Mouse (Mus musculus) stomach, embryonic 15.5 days (tissue): ENCODE results near the gene 6330403K07Rik. TPM values are rescaled to one million over a fixed set of nuclear protein-coding genes. Genes with fewer than 3 reads are reported as not detected.

Source experiments
- ATAC-seq: fragments of 200-750 bp; cut with Nextera tagmentation; 2 replicates; pipeline ENCODE4 v1.8.0; 2017; ENCODE audit warnings: low read depth, moderate number of reproducible peaks, moderate TSS enrichment; ENCODE audit not compliant: insufficient read depth, low FRiP score
- H3K27ac ChIP-seq: fragments of 300-500 bp; sonication (generic); 2 replicates; pipeline ENCODE4 v1.5.1; 2015; ENCODE audit warnings: mild to moderate bottlenecking, inconsistent platforms
- H3K27me3 ChIP-seq: fragments of 300-500 bp; sonication (generic); replicated peaks from 2 replicates; pipeline ENCODE4 v1.6.1; 2015; ENCODE audit warnings: inconsistent platforms
- H3K36me3 ChIP-seq: fragments of 300-500 bp; sonication (generic); 2 replicates; pipeline ENCODE4 v1.6.1; 2015; ENCODE audit warnings: inconsistent platforms
- H3K4me1 ChIP-seq: fragments of 300-500 bp; sonication (generic); 2 replicates; pipeline ENCODE4 v1.6.1; 2015; ENCODE audit warnings: inconsistent platforms
- H3K4me2 ChIP-seq: fragments of 300-500 bp; sonication (generic); 2 replicates; pipeline ENCODE4 v1.6.1; 2015; ENCODE audit warnings: mild to moderate bottlenecking, inconsistent platforms
- H3K4me3 ChIP-seq: fragments of 300-500 bp; sonication (generic); replicated peaks from 2 replicates; pipeline ENCODE4 v1.5.1; 2015; ENCODE audit warnings: inconsistent platforms
- H3K9ac ChIP-seq: fragments of 300-500 bp; sonication (generic); 2 replicates; pipeline ENCODE4 v1.6.1; 2015; ENCODE audit warnings: inconsistent platforms
- H3K9me3 ChIP-seq: fragments of 300-500 bp; sonication (generic); 2 replicates; pipeline ENCODE4 v1.6.1; 2016; ENCODE audit warnings: inconsistent platforms
- WGBS: fragments of 180-500 bp; shearing (Covaris S2); methylation state at CpG from one replicate; pipeline ENCODE4 v1.1.7; 2015; 5-methylcytosine and 5-hydroxymethylcytosine counted together
- polyA plus RNA-seq: library from polyadenylated mRNA; unstranded; fragments of >200 nt; fragmentation: Nextera tagmentation; extraction: Ambion mirVana; gene quantifications from 2 replicates; pipeline ENCODE4 v1.2.1, GENCODE M21; 2015

6330403K07Rik gene
- 86.2 and 91.1 TPM in 2 replicates for polyA plus RNA-seq

GRCm38 (mm10) chr11:71033163-71033761 is at the start of gene 6330403K07Rik:
Gene 6330403K07Rik, minus strand, starts transcription at chr11:71033513.
- H3K4me3 ChIP-seq: peak within 1 kb of the TSS; percentile 56
- no peaks in the 10 kb centered on the region for H3K36me3 ChIP-seq
- peak within 1 kb of the TSS; percentile 83 for H3K27ac ChIP-seq
- no peaks in the 10 kb centered on the region for H3K9me3 ChIP-seq
- H3K9ac ChIP-seq: peak within 1 kb of the TSS; percentile 46; the same call in 1 of the 2 replicates
- peaks cover 14% of the 10 kb centered on the region for H3K4me1 ChIP-seq
- ATAC-seq: peak; percentile 93
- 0% methylated on average over 28 of the region's 31 CpGs for WGBS
- H3K27me3 ChIP-seq: no peaks in the 10 kb centered on the region
- H3K4me2 ChIP-seq: peak within 1 kb of the TSS; percentile 88

- Histone ChIP-seq H3K4me1 (no peaks in the 10 kb centered on the region), H3K27me3 (no peaks in the 10 kb centered on the region), H3K9ac (no peak overlapping the region), H3K36me3 (no peaks in the 10 kb centered on the region), H3K4me3 (no peak overlapping the region), H3K4me2 (no peak overlapping the region), H3K27ac (no peak overlapping the region), H3K9me3 (no peaks in the 10 kb centered on the region)
- no peak for ATAC-seq
- WGBS: 73% methylated on average over 1 of the region's 1 CpGs
Measured at GRCm38 (mm10) chr11:71076342-71076741, 43.0 kb upstream of the 6330403K07Rik start.

- Histone ChIP-seq H3K9me3 (no peaks in the 10 kb centered on the region), H3K4me2 (no peak overlapping the region), H3K4me1 (no peaks in the 10 kb centered on the region), H3K4me3 (no peak overlapping the region), H3K36me3 (no peaks in the 10 kb centered on the region), H3K27ac (no peak overlapping the region), H3K9ac (no peak overlapping the region), H3K27me3 (no peaks in the 10 kb centered on the region)
- no peak for ATAC-seq
- WGBS: 0% methylated on average over 1 of the region's 1 CpGs
Measured at GRCm38 (mm10) chr11:71052554-71052953, 19.2 kb upstream of the 6330403K07Rik start.

DNA sequence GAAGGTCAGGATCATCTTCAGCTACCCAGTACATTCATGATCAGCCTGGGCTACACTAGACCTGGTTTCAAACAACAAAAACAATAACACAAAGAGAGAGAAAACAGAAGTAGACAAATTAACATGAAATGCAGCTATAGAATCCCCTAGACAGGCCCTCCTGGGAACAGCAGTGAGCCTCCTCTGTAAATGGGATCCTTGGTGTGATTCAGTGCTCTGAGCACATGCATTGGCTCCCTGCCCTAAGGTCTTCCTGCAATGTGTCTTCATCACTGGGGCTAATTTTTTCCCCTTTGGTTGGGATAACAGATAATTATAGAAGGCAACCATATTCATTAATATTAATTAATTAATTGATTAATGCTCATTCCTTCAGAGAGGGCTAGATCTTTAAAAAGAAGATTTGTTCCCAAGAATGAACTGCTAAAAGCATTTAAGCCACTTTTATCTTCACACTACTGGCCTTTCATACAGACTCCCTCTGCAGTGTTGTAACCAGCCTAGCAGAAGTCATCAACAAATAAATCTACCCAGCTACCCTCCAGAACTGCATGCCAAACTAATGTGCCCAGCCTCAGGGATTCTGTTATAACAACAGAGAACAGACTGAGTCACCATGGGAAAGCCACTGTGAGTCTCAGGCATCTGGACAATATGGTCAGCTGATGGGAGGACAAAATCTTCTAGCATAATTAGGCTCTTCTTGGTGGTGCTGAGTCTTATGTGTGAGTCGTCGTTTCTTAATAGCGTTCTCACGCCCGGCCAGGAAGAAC is 6.4 kb upstream of the 6330403K07Rik start:
- H3K4me2 ChIP-seq: no peak overlapping the region
- WGBS: 94% methylated on average over 5 of the region's 5 CpGs
- H3K9ac ChIP-seq: no peak overlapping the region
- H3K9me3 ChIP-seq: no peaks in the 10 kb centered on the region
- no peaks in the 10 kb centered on the region for H3K4me1 ChIP-seq
- no peak overlapping the region for H3K27ac ChIP-seq
- ATAC-seq: no peak
- no peaks in the 10 kb centered on the region for H3K27me3 ChIP-seq
- H3K36me3 ChIP-seq: no peaks in the 10 kb centered on the region
- no peak overlapping the region for H3K4me3 ChIP-seq

GRCm38 (mm10) chr11:71032491-71033162 is 686 bp downstream of the 6330403K07Rik start:
- H3K4me2 ChIP-seq: peak overlapping the region; percentile 88
- no peaks in the 10 kb centered on the region for H3K27me3 ChIP-seq
- H3K4me1 ChIP-seq: peaks cover 14% of the 10 kb centered on the region
- H3K9ac ChIP-seq: peak overlapping the region; percentile 46; the same call in 1 of the 2 replicates
- 0 out of 2 replicates have a peak, but pooled peaks cover under 1% of the 10 kb centered on the region for H3K36me3 ChIP-seq
- H3K4me3 ChIP-seq: peak overlapping the region; percentile 56
- no peak for ATAC-seq
- WGBS: 7% methylated on average over 26 of the region's 26 CpGs
- H3K27ac ChIP-seq: peak overlapping the region; percentile 83
- H3K9me3 ChIP-seq: no peaks in the 10 kb centered on the region

DNA sequence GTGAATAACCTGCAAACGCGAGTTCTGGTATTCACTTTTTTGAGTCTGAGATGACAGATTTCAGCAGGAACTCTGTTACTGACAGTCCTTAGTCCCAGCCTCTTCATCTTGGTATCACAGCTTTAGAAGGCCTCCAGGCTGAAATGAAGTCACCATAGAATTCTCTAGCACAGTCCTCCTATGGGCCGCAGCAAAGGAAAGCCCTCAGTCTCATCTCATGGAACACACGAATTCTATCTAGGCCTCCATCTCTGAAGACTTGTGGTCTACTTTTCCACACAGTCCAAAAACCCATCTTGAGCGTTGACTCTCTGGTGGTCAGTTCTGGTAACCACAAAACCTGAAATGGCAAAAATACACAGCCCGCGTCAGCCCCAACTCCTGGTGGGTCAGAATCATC is 1.2 kb downstream of the 6330403K07Rik start:
- Histone ChIP-seq H3K9ac (no peak overlapping the region), H3K4me2 (peak overlapping the region; percentile 88), H3K27ac (peak overlapping the region; percentile 83; the same call in 1 of the 2 replicates), H3K4me3 (peak overlapping the region; percentile 56), H3K27me3 (no peaks in the 10 kb centered on the region), H3K4me1 (peaks cover 14% of the 10 kb centered on the region), H3K36me3 (0 out of 2 replicates have a peak, but pooled peaks cover 4% of the 10 kb centered on the region), H3K9me3 (no peaks in the 10 kb centered on the region)
- no peak for ATAC-seq
- WGBS: 49% methylated on average over 7 of the region's 7 CpGs

DNA sequence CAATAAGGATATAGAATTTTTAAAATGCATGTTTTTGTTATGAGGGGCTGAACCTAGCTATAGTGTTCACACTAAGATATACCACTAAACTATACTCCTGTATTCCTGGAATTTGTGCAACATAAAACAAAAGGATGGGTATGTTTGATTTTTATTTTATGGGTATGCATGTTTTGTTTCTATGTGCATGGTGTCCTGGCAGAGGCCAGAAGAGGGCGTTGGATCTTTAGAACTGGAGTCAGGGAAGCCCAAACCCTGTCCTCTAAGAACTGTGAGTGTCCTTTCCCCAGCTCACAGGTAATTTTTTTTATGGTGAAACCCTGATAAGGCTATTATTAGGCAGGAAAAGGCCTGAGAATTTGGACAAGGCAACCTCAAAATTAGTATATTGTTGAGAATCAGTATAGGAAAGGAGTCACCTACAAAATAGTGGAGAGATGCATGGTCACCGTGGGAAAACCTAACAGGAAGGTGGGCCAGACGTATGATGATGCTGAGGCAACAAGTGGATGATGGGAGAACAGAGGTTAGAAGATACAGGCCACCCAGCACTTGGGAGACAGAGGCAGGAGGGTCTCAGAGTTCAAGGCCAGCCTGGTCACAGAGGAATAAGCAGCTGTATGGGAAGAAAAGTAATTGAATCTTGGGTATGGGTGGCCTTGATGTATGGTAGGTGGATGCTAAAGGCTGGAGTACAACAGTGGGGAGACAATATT is 3.8 kb downstream of the 6330403K07Rik start:
- Histone ChIP-seq H3K27me3 (no peaks in the 10 kb centered on the region), H3K9ac (no peak overlapping the region), H3K4me1 (peaks cover 14% of the 10 kb centered on the region), H3K27ac (no peak overlapping the region), H3K4me3 (no peak overlapping the region), H3K9me3 (no peaks in the 10 kb centered on the region), H3K36me3 (peaks cover 21% of the 10 kb centered on the region), H3K4me2 (no peak overlapping the region)
- ATAC-seq: no peak
- 71% methylated on average over 3 of the region's 3 CpGs for WGBS

DNA sequence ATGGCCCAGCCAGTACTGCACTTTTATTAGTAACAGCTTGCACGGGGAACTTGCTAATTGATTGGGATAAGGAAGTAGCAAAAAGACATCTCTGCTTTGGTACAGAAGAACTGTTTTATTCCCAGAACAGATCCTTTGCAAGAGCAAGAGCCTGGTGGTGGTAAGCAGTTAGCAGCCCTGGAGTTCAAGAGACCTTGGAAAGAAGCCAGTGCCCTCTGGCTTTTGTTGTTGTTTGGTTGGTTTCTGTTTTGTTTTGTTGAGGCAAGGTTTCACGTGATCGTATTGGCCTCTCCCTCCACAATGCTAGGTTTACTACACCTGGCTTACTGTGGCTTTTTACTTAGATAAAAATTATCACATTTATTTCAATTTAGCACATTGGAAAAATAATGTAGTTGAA is 5.0 kb downstream of the 6330403K07Rik start:
- Histone ChIP-seq H3K9ac (no peak overlapping the region), H3K4me1 (peaks cover 14% of the 10 kb centered on the region), H3K4me2 (no peak overlapping the region), H3K9me3 (no peaks in the 10 kb centered on the region), H3K4me3 (no peak overlapping the region), H3K36me3 (peaks cover 21% of the 10 kb centered on the region), H3K27ac (no peak overlapping the region), H3K27me3 (no peaks in the 10 kb centered on the region)
- 72% methylated on average over 3 of the region's 3 CpGs for WGBS
- ATAC-seq: no peak

DNA sequence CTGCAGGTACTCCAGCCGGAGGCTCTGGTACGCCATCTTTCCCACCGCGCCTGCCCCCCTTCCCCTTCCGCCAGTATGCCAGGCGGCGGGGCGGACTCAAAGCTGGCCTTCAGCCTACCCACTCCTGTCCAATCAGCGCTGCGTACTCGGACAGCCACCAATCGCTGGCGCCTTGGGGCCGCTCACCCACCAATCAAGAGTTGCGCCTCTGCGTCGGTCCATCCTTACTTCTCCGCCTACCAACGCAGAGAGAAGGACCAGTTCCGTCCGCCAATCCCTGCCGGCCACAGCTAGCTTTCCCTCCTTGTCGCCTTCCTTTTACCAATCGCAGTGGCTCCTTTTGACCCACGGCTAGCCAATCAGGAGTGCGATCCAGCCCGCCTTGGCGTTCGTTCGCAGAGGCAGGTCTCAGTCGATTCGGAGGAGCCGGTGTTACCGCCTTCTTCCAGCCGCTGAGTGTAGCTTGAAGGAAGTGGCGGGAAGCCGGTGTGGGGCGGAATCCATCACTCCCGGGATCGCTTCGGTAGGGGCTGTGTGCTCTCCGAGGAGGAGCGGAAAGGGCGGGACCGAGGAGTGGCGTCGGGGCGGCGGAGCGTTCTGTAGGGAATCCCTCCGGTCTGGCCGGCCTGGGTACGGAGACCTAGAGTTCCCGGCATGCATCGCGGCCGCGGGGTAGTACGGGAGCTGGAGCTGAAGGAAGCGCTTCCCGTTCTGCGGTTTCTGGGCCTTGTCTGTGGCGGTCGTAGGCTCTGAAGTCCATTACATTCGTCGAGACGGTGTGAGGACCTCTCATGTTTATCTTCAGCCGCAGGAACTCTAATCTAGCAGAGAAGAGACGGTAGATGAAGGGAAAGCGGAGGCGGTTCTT is 13.9 kb downstream of the 6330403K07Rik start, which contains the start of the genes Mis12 and Derl2:
Mis12 (plus strand) TSS at position 411 of the 868 bp plus-strand sequence.
Derl2 (minus strand) TSS at position 641 of the 868 bp plus-strand sequence.
- Histone ChIP-seq H3K4me3 (peak within 1 kb of the TSS; percentile 86), H3K9ac (peak within 1 kb of the TSS; percentile 91), H3K27me3 (no peaks in the 10 kb centered on the region), H3K9me3 (no peaks in the 10 kb centered on the region), H3K4me2 (peak within 1 kb of the TSS; percentile 83), H3K27ac (peak within 1 kb of the TSS; percentile 93), H3K36me3 (no peaks in the 10 kb centered on the region), H3K4me1 (peaks cover 6% of the 10 kb centered on the region; the same call in 1 of the 2 replicates)
- peak; percentile 100 for ATAC-seq
- under 1% methylated on average over 71 of the region's 71 CpGs for WGBS

DNA sequence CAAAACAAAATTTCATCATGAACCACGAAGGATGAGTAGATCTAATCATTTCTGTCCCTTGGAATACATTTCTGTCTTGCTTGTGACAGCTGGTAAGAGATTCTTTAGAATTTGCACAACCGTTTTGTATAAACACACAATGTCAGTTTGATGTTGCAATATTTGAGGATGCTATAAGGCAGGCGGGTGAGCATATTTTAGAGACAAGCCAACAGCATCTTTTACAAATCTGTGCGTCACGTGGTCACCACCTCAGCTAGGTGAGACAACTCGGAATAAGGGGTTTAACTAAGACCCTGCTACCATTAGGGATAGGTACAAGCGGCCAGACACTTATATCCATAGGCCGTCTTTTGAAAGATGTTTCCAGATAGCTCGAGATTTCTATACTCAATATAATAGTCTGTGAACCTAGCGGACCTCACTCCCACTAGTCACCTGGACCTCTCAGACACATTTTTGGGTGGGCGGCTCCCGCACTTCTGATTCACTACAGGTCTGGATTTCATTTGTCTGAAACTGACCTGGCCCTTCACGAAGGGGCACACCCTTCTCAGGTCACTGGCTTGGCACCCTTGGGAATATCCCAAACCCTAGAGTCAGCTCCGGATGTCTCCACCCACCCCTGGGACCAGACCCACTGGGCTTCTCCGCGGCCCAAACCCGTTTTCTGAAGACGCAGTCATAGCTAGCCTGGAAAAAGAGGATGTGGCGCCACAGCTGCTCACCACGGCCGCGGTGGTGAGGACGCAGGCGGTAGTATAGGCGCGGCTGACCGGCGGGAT is 14.7 kb downstream of the 6330403K07Rik start:
- Histone ChIP-seq H3K4me3 (peak overlapping the region; percentile 86), H3K36me3 (peaks cover 8% of the 10 kb centered on the region; the same call in 1 of the 2 replicates), H3K27ac (peak overlapping the region; percentile 41; the same call in 1 of the 2 replicates), H3K27me3 (no peaks in the 10 kb centered on the region), H3K9me3 (no peaks in the 10 kb centered on the region), H3K4me2 (peak overlapping the region; percentile 83), H3K9ac (peak overlapping the region; percentile 91), H3K4me1 (peaks cover 6% of the 10 kb centered on the region; the same call in 1 of the 2 replicates)
- WGBS: 5% methylated on average over 26 of the region's 28 CpGs
- ATAC-seq: no peak; the same call in 1 of the 2 replicates
